Mouse (Mus musculus): ENCODE data around the gene Tmem102. TPM values are rescaled to one million over a fixed set of nuclear protein-coding genes. Genes with fewer than 3 reads are reported as not detected.
A peak's percentile ranks its signal among the peaks of the same experiment; 100 is the strongest.

Gene Tmem102
- polyA plus RNA-seq, 1 experiment from 2014 or later = 4.4 TPM

GRCm38 (mm10) chr11:69848021-69848420 lies 42.6 kb upstream of the Tmem102 start:
- Histone ChIP-seq H3K4me3 (ENCODE audit: low read depth, low read length) (no peak overlapping the region), H3K9ac (replicated peaks) (no peak overlapping the region), H3K27me3 (ENCODE audit: insufficient read depth, low read length) (no peaks in the 10 kb centered on the region), H3K27ac (ENCODE audit: low read depth) (no peak overlapping the region), H3K4me2 (ENCODE audit: low read depth, low read length) (peak overlapping the region; percentile 92), H3K4me1 (ENCODE audit: insufficient read depth) (peaks cover 61% of the 10 kb centered on the region), H3K36me3 (replicated peaks; ENCODE audit: insufficient read depth, low read length) (peaks cover 37% of the 10 kb centered on the region), H3K9me3 (ENCODE audit: low read length) (no peaks in the 10 kb centered on the region)
- TF ChIP-seq CTCF (IDR thresholded peaks at IDR 0.05; ENCODE audit: low read depth) (no peak), EP300 (IDR thresholded peaks at IDR 0.05; ENCODE audit: low read depth) (no peak)
- ATAC-seq (no peak), DNase-seq (no peak)
- 95% methylated on average over 6 of the region's 6 CpGs for WGBS (ENCODE audit: insufficient replicate concordance)

GRCm38 (mm10) chr11:69846738-69847688 lies 41.6 kb upstream of the Tmem102 start:
- peak; percentile 32 for ATAC-seq
- H3K9ac ChIP-seq (replicated peaks) = peak overlapping the region; percentile 92
- no peaks in the 10 kb centered on the region for H3K27me3 ChIP-seq (ENCODE audit: insufficient read depth, low read length)
- TF ChIP-seq CTCF (IDR thresholded peaks at IDR 0.05; ENCODE audit: low read depth) (no peak), EP300 (IDR thresholded peaks at IDR 0.05; ENCODE audit: low read depth) (no peak)
- peaks cover 56% of the 10 kb centered on the region for H3K4me1 ChIP-seq (ENCODE audit: insufficient read depth)
- H3K4me3 ChIP-seq (ENCODE audit: low read depth, low read length) = peak overlapping the region; percentile 89
- H3K36me3 ChIP-seq (replicated peaks; ENCODE audit: insufficient read depth, low read length) = peaks cover 33% of the 10 kb centered on the region
- peak; percentile 66 for DNase-seq
- H3K4me2 ChIP-seq (ENCODE audit: low read depth, low read length) = peak overlapping the region; percentile 92
- H3K9me3 ChIP-seq (ENCODE audit: low read length) = no peaks in the 10 kb centered on the region
- peak overlapping the region; percentile 97 for H3K27ac ChIP-seq (ENCODE audit: low read depth)
- WGBS (ENCODE audit: insufficient replicate concordance) = 8% methylated on average over 37 of the region's 37 CpGs

DNA sequence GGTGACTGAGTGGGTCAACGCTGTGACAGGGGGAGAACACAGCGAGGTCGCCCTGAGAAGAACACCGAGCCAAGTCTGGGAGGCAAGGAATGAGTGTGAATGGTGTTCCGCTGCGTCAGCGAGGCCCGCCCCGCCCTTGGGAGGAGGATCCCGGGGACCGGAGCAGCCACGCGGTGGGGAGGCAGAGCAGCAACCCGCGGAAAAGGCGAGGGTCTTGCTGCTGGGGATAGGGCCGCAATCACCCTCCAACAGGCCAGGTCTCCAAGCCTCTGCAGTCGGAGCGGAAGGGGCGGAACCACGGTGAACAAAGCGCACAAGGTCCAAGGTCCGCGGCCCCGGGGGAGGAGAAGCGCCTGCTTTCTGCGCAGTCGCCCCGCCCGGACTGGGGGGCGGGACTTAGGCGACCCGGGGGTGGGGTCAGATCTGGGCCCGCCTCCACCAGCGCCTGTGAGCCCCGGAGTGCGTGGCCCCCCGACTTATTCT lies 40.8 kb upstream of the Tmem102 start, which contains the start of gene Plscr3:
Gene Plscr3, plus strand, starts transcription at position 179 of the 483 bp plus-strand sequence.
- Histone ChIP-seq H3K4me2 (ENCODE audit: low read depth, low read length) (peak within 1 kb of the TSS; percentile 92), H3K27ac (ENCODE audit: low read depth) (peak within 1 kb of the TSS; percentile 97), H3K9me3 (ENCODE audit: low read length) (no peaks in the 10 kb centered on the region), H3K4me1 (ENCODE audit: insufficient read depth) (peaks cover 51% of the 10 kb centered on the region), H3K36me3 (replicated peaks; ENCODE audit: insufficient read depth, low read length) (peaks cover 25% of the 10 kb centered on the region), H3K9ac (replicated peaks) (peak within 1 kb of the TSS; percentile 92), H3K27me3 (ENCODE audit: insufficient read depth, low read length) (no peaks in the 10 kb centered on the region), H3K4me3 (ENCODE audit: low read depth, low read length) (peak within 1 kb of the TSS; percentile 89)
- DNase-seq = peak; percentile 95
- WGBS (ENCODE audit: insufficient replicate concordance) = under 1% methylated on average over 38 of the region's 38 CpGs
- 0 out of 2 replicates have a peak, but pooled peaks have one; percentile 45 for TF ChIP-seq EP300 (IDR thresholded peaks at IDR 0.05; ENCODE audit: low read depth)
- no peak for TF ChIP-seq CTCF (IDR thresholded peaks at IDR 0.05; ENCODE audit: low read depth)
- ATAC-seq = peak; percentile 92

- no peak for DNase-seq
- Histone ChIP-seq H3K27me3 (ENCODE audit: insufficient read depth, low read length) (peaks cover 34% of the 10 kb centered on the region), H3K27ac (ENCODE audit: low read depth) (peak overlapping the region; percentile 93), H3K9ac (replicated peaks) (peak overlapping the region; percentile 79), H3K4me3 (ENCODE audit: low read depth, low read length) (peak overlapping the region; percentile 71), H3K9me3 (ENCODE audit: low read length) (no peaks in the 10 kb centered on the region), H3K4me1 (ENCODE audit: insufficient read depth) (peaks cover 49% of the 10 kb centered on the region), H3K36me3 (replicated peaks; ENCODE audit: insufficient read depth, low read length) (0 out of 2 replicates have a peak, but pooled peaks cover 2% of the 10 kb centered on the region), H3K4me2 (ENCODE audit: low read depth, low read length) (peak overlapping the region; percentile 99)
- TF ChIP-seq CTCF (IDR thresholded peaks at IDR 0.05; ENCODE audit: low read depth) (no peak), EP300 (IDR thresholded peaks at IDR 0.05; ENCODE audit: low read depth) (no peak)
- 0 out of 2 replicates have a peak, but pooled peaks have one; percentile 4 for ATAC-seq
- under 1% methylated on average over 7 of the region's 7 CpGs for WGBS (ENCODE audit: insufficient replicate concordance)
These were observed 33.3 kb upstream of the Tmem102 start for GRCm38 (mm10) chr11:69838714-69839104.

DNA sequence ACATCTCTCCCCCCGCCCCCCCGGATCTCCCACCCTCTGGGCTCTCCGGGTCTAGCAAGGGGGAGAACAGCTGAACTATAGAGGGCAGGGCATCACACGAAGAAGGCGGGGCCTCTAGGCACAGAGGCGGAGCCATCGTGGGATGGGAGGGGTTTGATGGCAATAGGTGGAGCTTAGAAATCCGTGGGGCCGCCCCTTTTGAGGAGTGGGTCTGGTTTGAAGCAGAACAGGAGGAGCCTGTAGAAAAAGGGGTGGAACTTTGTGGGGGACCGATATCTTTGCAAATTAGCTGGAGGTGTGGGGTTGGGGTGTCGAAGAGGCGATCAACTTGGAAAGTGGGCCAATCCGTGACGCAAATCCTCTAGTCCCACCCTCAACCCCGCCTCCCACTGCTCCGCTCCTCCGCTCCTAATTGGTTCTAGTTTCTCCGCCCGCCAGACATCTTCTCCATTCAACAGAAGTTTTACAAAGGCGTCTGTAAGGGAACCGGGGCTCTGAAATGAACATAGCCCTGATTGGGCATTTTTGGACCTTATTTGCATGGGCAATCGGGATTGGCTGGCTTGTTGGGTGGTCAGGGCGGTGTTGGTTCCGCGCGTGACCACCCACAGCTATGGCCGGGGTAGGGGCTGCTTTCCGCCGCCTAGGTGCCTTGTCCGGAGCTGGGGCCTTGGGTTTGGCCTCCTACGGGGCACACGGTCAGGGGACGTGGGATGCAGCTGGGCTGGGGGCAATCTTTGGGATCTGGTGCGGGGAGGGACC lies 32.7 kb upstream of the Tmem102 start, which contains the start of gene Tmem256:
Gene Tmem256, plus strand, starts transcription at position 563 of the 762 bp plus-strand sequence.
- H3K27ac ChIP-seq (ENCODE audit: low read depth) = peak within 1 kb of the TSS; percentile 93
- no peaks in the 10 kb centered on the region for H3K9me3 ChIP-seq (ENCODE audit: low read length)
- TF ChIP-seq EP300 (IDR thresholded peaks at IDR 0.05; ENCODE audit: low read depth) (peak; percentile 74; the same call in 1 of the 2 replicates), CTCF (IDR thresholded peaks at IDR 0.05; ENCODE audit: low read depth) (no peak)
- H3K4me3 ChIP-seq (ENCODE audit: low read depth, low read length) = peak within 1 kb of the TSS; percentile 71
- DNase-seq (peak; percentile 95), ATAC-seq (peak; percentile 92)
- H3K36me3 ChIP-seq (replicated peaks; ENCODE audit: insufficient read depth, low read length) = 0 out of 2 replicates have a peak, but pooled peaks cover 2% of the 10 kb centered on the region
- under 1% methylated on average over 34 of the region's 34 CpGs for WGBS (ENCODE audit: insufficient replicate concordance)
- peak within 1 kb of the TSS; percentile 79 for H3K9ac ChIP-seq (replicated peaks)
- peaks cover 51% of the 10 kb centered on the region for H3K4me1 ChIP-seq (ENCODE audit: insufficient read depth)
- peak within 1 kb of the TSS; percentile 99 for H3K4me2 ChIP-seq (ENCODE audit: low read depth, low read length)
- H3K27me3 ChIP-seq (ENCODE audit: insufficient read depth, low read length) = peaks cover 39% of the 10 kb centered on the region
